8 mouse cellular contexts compared by ENCODE assay signal in the genomic region with DNA sequence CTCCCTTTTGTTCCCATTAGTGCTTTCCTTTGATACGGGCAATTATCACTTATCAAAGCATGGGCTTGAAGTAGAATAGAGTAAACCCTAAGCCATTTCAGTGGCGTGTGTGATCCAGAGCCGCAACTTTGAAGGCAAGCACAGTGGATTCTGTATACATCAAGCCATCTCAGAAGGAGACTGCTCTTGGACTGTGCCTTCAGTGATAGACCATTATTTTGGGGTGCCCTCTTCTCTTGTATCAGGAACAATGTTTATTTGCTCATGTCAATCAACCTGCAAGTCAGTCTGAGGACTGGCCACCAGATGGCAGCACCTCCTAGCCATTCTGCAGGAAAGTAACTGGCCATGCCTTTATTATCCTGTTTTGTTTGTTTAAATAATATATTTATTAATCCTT. TPM values are rescaled to one million over a fixed set of nuclear protein-coding genes. Genes with fewer than 3 reads are reported as not detected.
DNase-seq lines count a peak whose midpoint lies in the region; ATAC-seq and TF ChIP-seq lines count a peak whose summit lies in the region.

No protein-coding gene starts in this region.

- intact Hi-C loops in heart, postnatal 36 days (cut with DNase I), result loop anchor here (2.0 to 5.0 kb wide), 3 partner anchors 138 to 379 kb away; no protein-coding TSS in a partner anchor

- H3K4me3 ChIP-seq in small intestine, adult 2 months (ENCODE audit: low read depth, low read length), result no peak overlapping the region

- no peak for TF ChIP-seq POLR2A in small intestine, adult 2 months (IDR thresholded peaks at IDR 0.05; ENCODE audit: low read depth, low read length)

- no peaks in the 10 kb centered on the region for H3K27me3 ChIP-seq in small intestine, adult 2 months (ENCODE audit: control insufficient read depth, insufficient read depth, low read length)

- WGBS in small intestine, adult 2 months, result 68% methylated on average over 3 of the region's 3 CpGs

- no peak for DNase-seq in cerebellum, adult 9-11 months
- DNase-seq in T-cell, adult 2 months (ENCODE audit: low spot score), result peak; percentile 38
- peak; percentile 71 to 83 for DNase-seq in heart, postnatal 36 days
- peak; percentile 87 to 88 for DNase-seq in layer of hippocampus, postnatal 10 days (ENCODE audit: low spot score in 2 of 2)

- ATAC-seq in cerebellum, adult (ENCODE audit: insufficient number of reproducible peaks, low FRiP score, low TSS enrichment), result peak; percentile 49; the same call in 1 of the 2 replicates
- ATAC-seq in common myeloid progenitor, adult 5-6 weeks (replicated peaks; ENCODE audit: low read depth, poor library complexity, severe bottlenecking), result peak; percentile 86
- peak; percentile 77 for ATAC-seq in megakaryocyte-erythroid progenitor cell, adult 5-6 weeks (replicated peaks; ENCODE audit: low FRiP score, low TSS enrichment, poor library complexity, severe bottlenecking)

- peak; percentile 78; the same call in 1 of the 2 replicates for TF ChIP-seq CTCF in small intestine, adult 2 months (IDR thresholded peaks at IDR 0.05; ENCODE audit: extremely low read depth, insufficient read length, insufficient replicate concordance, low read depth, low read length)

- H3K27ac ChIP-seq in small intestine, adult 2 months (ENCODE audit: insufficient read depth, low read depth, low read length), result no peak overlapping the region

- H3K36me3 ChIP-seq in small intestine, adult 2 months (ENCODE audit: control insufficient read depth, insufficient read depth, low read length), result peaks cover 10% of the 10 kb centered on the region

- no peaks in the 10 kb centered on the region for H3K4me1 ChIP-seq in small intestine, adult 2 months (ENCODE audit: control insufficient read depth, insufficient read depth, insufficient read length, low read length)

RNA-seq across cellular contexts. Expression of a gene that starts 11.0 kb away (rescaled TPM):
- not detected in 2 replicates for total RNA-seq in common myeloid progenitor, adult 5-6 weeks (2017)
- total RNA-seq in heart, postnatal 36 days (2021), result not detected
- total RNA-seq in layer of hippocampus, postnatal 10 days (2021), result not detected
- not detected in 2 replicates for total RNA-seq in megakaryocyte-erythroid progenitor cell, adult 5-6 weeks (2014; fragmentation: Nextera tagmentation)
- not detected in 2 replicates for total RNA-seq in megakaryocyte-erythroid progenitor cell, adult 5-6 weeks (2017)
- polyA plus RNA-seq in small intestine, adult 2 months (2012; rRNA removed), result not detected in 2 replicates

RNA-seq across cellular contexts. Expression of a gene that starts 12.3 kb away (rescaled TPM):
- total RNA-seq in common myeloid progenitor, adult 5-6 weeks (2017), result 1.1 TPM in 1 of 2 replicates, not detected in the other
- total RNA-seq in heart, postnatal 36 days (2021), result 1 to 10 TPM; 7.7 to 9.5 TPM
- total RNA-seq in layer of hippocampus, postnatal 10 days (2021), result 1 to 10 TPM; 3.0 to 4.1 TPM
- total RNA-seq in megakaryocyte-erythroid progenitor cell, adult 5-6 weeks (2014; fragmentation: Nextera tagmentation), result not detected in 2 replicates
- total RNA-seq in megakaryocyte-erythroid progenitor cell, adult 5-6 weeks (2017), result not detected in 2 replicates
- 21.1 and 27.1 TPM in 2 replicates for polyA plus RNA-seq in small intestine, adult 2 months (2012; rRNA removed)

RNA-seq across cellular contexts. Expression of a gene that starts 12.3 kb away (rescaled TPM):
- 0.82 and 2.5 TPM in 2 replicates for total RNA-seq in common myeloid progenitor, adult 5-6 weeks (2017)
- 10 to 100 TPM; 58.7 to 61.0 TPM for total RNA-seq in heart, postnatal 36 days (2021)
- 10 to 100 TPM; 16.2 to 17.8 TPM for total RNA-seq in layer of hippocampus, postnatal 10 days (2021)
- total RNA-seq in megakaryocyte-erythroid progenitor cell, adult 5-6 weeks (2014; fragmentation: Nextera tagmentation), result not detected in 2 replicates
- total RNA-seq in megakaryocyte-erythroid progenitor cell, adult 5-6 weeks (2017), result 0.76 TPM in 1 of 2 replicates, not detected in the other
- polyA plus RNA-seq in small intestine, adult 2 months (2012; rRNA removed), result 120 and 130 TPM in 2 replicates

RNA-seq across cellular contexts. Expression of a gene that starts 20.5 kb away (rescaled TPM):
- total RNA-seq in common myeloid progenitor, adult 5-6 weeks (2017), result 49.7 and 62.1 TPM in 2 replicates
- under 1 TPM; 0.28 to 0.87 TPM for total RNA-seq in heart, postnatal 36 days (2021)
- total RNA-seq in layer of hippocampus, postnatal 10 days (2021), result under 1 TPM; 0.31 to 0.34 TPM
- 2.8 and 14.6 TPM in 2 replicates for total RNA-seq in megakaryocyte-erythroid progenitor cell, adult 5-6 weeks (2014; fragmentation: Nextera tagmentation)
- total RNA-seq in megakaryocyte-erythroid progenitor cell, adult 5-6 weeks (2017), result 14.8 and 44.0 TPM in 2 replicates
- polyA plus RNA-seq in small intestine, adult 2 months (2012; rRNA removed), result 9.7 and 15.0 TPM in 2 replicates

RNA-seq across cellular contexts. Expression of a gene that starts 29.0 kb away (rescaled TPM):
- not detected in 2 replicates for total RNA-seq in common myeloid progenitor, adult 5-6 weeks (2017)
- total RNA-seq in heart, postnatal 36 days (2021), result not detected
- total RNA-seq in layer of hippocampus, postnatal 10 days (2021), result not detected
- not detected in 2 replicates for total RNA-seq in megakaryocyte-erythroid progenitor cell, adult 5-6 weeks (2014; fragmentation: Nextera tagmentation)
- not detected in 2 replicates for total RNA-seq in megakaryocyte-erythroid progenitor cell, adult 5-6 weeks (2017)
- polyA plus RNA-seq in small intestine, adult 2 months (2012; rRNA removed), result 0.01 TPM in 1 of 2 replicates, not detected in the other
